Mouse (Mus musculus): ENCODE results near the gene Gm3187. TPM values are rescaled to one million over a fixed set of nuclear protein-coding genes. Genes with fewer than 3 reads are reported as not detected.
"Not testable (repeated sequence)": the region's sequence is repeated elsewhere in the genome, so short reads cannot be mapped to it uniquely, and the experiment has no call there.

Gm3187 gene
- not detected for total RNA-seq (2021)
- long read RNA-seq, experiment 1: 0 reads
- long read RNA-seq, experiment 2: 0 reads

- DNase-seq: not testable (repeated sequence)
Measured at GRCm38 (mm10) chr14:5483907-5484306, at the start of gene Gm3187. Gm3187 (plus strand) TSS chr14:5484207.

- DNase-seq: not testable (repeated sequence)
Measured at GRCm38 (mm10) chr14:5455367-5455766, 28.6 kb upstream of the Gm3187 start, which contains the start of gene Gm3194. Gm3194 (minus strand) TSS chr14:5455467.

GRCm38 (mm10) chr14:5460469-5460868 is 23.5 kb upstream of the Gm3187 start:
- not testable (repeated sequence) for DNase-seq

GRCm38 (mm10) chr14:5477730-5478129 is 6.3 kb upstream of the Gm3187 start, which contains the start of gene Gm8246:
Gm8246 (minus strand) TSS chr14:5477830.
- DNase-seq: not testable (repeated sequence)

- not testable (repeated sequence) for DNase-seq
Measured at GRCm38 (mm10) chr14:5501374-5501773, 17.4 kb downstream of the Gm3187 start, which contains the start of gene Gm3488. Gm3488 (plus strand) TSS chr14:5501674.

GRCm38 (mm10) chr14:5538196-5538595 is 54.2 kb downstream of the Gm3187 start, which contains the start of gene Gm3532:
Gm3532 (plus strand) TSS chr14:5538496.
- not testable (repeated sequence) for DNase-seq

Other genes starting within 250 kb of the Gm3187 start
- gene Gm3526, start 223.6 kb upstream of the Gm3187 start, total RNA-seq (2021): not detected
- not detected for gene Gm3542, start 149.3 kb upstream of the Gm3187 start, total RNA-seq (2021)
- gene Gm3500, start 95.2 kb upstream of the Gm3187 start, total RNA-seq (2021): not detected
- under 1 TPM; 0.33 to 0.40 TPM for gene Gm3194, start 28.7 kb upstream of the Gm3187 start, total RNA-seq (2021)
- gene Gm8246, start 6.4 kb upstream of the Gm3187 start, total RNA-seq (2021): not detected
- gene Gm3488, start 17.5 kb downstream of the Gm3187 start, total RNA-seq (2021): under 1 TPM in 1 of 2 experiments, not detected in 1; 0.15 TPM
- not detected for gene Gm3532, start 54.3 kb downstream of the Gm3187 start, total RNA-seq (2021)
- gene Gm8265, start 148.8 kb downstream of the Gm3187 start, total RNA-seq (2021): not detected
- not detected for gene Gm9603, start 203.2 kb downstream of the Gm3187 start, total RNA-seq (2021)